Mouse (Mus musculus) forebrain, embryonic 12.5 days (tissue): ENCODE data around the gene Sesn1. TPM values are rescaled to one million over a fixed set of nuclear protein-coding genes. Genes with fewer than 3 reads are reported as not detected.

Experiments
- ATAC-seq: fragments of 200-750 bp; cut with Nextera tagmentation; 2 replicates; pipeline ENCODE4 v1.8.0; 2017; ENCODE audit warnings: moderate TSS enrichment; ENCODE audit not compliant: low FRiP score
- H3K27ac ChIP-seq: fragments of 300-500 bp; sonication (generic); 2 replicates; pipeline ENCODE4 v1.5.1; 2016; ENCODE audit warnings: mild to moderate bottlenecking
- H3K27me3 ChIP-seq: fragments of 300-500 bp; sonication (generic); 2 replicates; pipeline ENCODE4 v1.6.1; 2016; ENCODE audit warnings: mild to moderate bottlenecking
- H3K36me3 ChIP-seq: fragments of 300-500 bp; sonication (generic); replicated peaks from 2 replicates; pipeline ENCODE4 v1.6.1; 2016; ENCODE audit warnings: mild to moderate bottlenecking
- H3K4me1 ChIP-seq: fragments of 300-500 bp; sonication (generic); 2 replicates; pipeline ENCODE4 v1.6.1; 2016
- H3K4me2 ChIP-seq: fragments of 300-500 bp; sonication (generic); 2 replicates; pipeline ENCODE4 v1.6.1; 2016; ENCODE audit warnings: mild to moderate bottlenecking, moderate library complexity
- H3K4me3 ChIP-seq: fragments of 300-500 bp; sonication (generic); replicated peaks from 2 replicates; pipeline ENCODE4 v1.5.1; 2016; ENCODE audit warnings: mild to moderate bottlenecking
- H3K9ac ChIP-seq: fragments of 300-500 bp; sonication (generic); 2 replicates; pipeline ENCODE4 v1.6.1; 2016; ENCODE audit warnings: mild to moderate bottlenecking
- H3K9me3 ChIP-seq: fragments of 300-500 bp; sonication (generic); 2 replicates; pipeline ENCODE4 v1.6.1; 2016
- WGBS: fragments of 180-500 bp; shearing (Covaris S2); methylation state at CpG from one replicate; pipeline ENCODE4 v1.1.7; 2016; 5-methylcytosine and 5-hydroxymethylcytosine counted together
- polyA plus RNA-seq: library from polyadenylated mRNA; unstranded; fragments of >200 nt; fragmentation: Nextera tagmentation; extraction: Ambion mirVana; gene quantifications from 2 replicates; pipeline ENCODE4 v1.2.1, GENCODE M21; 2016

Gene Sesn1
- polyA plus RNA-seq, 1 experiment from 2014 or later = 34.0 TPM

- no peak for ATAC-seq
- Histone ChIP-seq H3K9me3 (no peaks in the 10 kb centered on the region), H3K4me2 (no peak overlapping the region)
These were observed 50.1 kb downstream of the Sesn1 start for GRCm38 (mm10) chr10:41859820-41860219.

GRCm38 (mm10) chr10:41860275-41860688 is 50.5 kb downstream of the Sesn1 start:
- no peak overlapping the region for H3K4me2 ChIP-seq
- H3K36me3 ChIP-seq = no peaks in the 10 kb centered on the region
- H3K9me3 ChIP-seq = no peaks in the 10 kb centered on the region
- no peaks in the 10 kb centered on the region for H3K4me1 ChIP-seq
- no peak for ATAC-seq
- no peaks in the 10 kb centered on the region for H3K27me3 ChIP-seq
- 86% methylated on average over 2 of the region's 2 CpGs for WGBS
- H3K27ac ChIP-seq = no peak overlapping the region
- no peak overlapping the region for H3K4me3 ChIP-seq
- no peak overlapping the region for H3K9ac ChIP-seq

More at GRCm38 (mm10) chr10:41859820-41860219, 50.1 kb downstream of the Sesn1 start:
- no peak overlapping the region for H3K4me3 ChIP-seq
- H3K9ac ChIP-seq = no peak overlapping the region
- H3K36me3 ChIP-seq = no peaks in the 10 kb centered on the region
- no peaks in the 10 kb centered on the region for H3K4me1 ChIP-seq
- no peaks in the 10 kb centered on the region for H3K27me3 ChIP-seq
- no peak overlapping the region for H3K27ac ChIP-seq

GRCm38 (mm10) chr10:41863053-41863452 is 53.3 kb downstream of the Sesn1 start:
- no peaks in the 10 kb centered on the region for H3K9me3 ChIP-seq
- WGBS = 69% methylated on average over 2 of the region's 2 CpGs
- no peak for ATAC-seq

GRCm38 (mm10) chr10:41866069-41866837 is 56.5 kb downstream of the Sesn1 start:
- Histone ChIP-seq H3K36me3 (no peaks in the 10 kb centered on the region), H3K27me3 (no peaks in the 10 kb centered on the region), H3K9ac (no peak overlapping the region), H3K4me3 (no peak overlapping the region), H3K4me1 (peaks cover 8% of the 10 kb centered on the region; the same call in 1 of the 2 replicates), H3K9me3 (no peaks in the 10 kb centered on the region), H3K27ac (0 out of 2 replicates have a peak overlapping the region, but pooled peaks have one; percentile 36), H3K4me2 (no peak overlapping the region)
- ATAC-seq = no peak
- WGBS = 77% methylated on average over 3 of the region's 3 CpGs

More at GRCm38 (mm10) chr10:41863053-41863452, 53.3 kb downstream of the Sesn1 start:
- H3K27ac ChIP-seq = no peak overlapping the region
- no peak overlapping the region for H3K4me2 ChIP-seq
- no peak overlapping the region for H3K4me3 ChIP-seq
- no peaks in the 10 kb centered on the region for H3K27me3 ChIP-seq
- no peaks in the 10 kb centered on the region for H3K36me3 ChIP-seq
- H3K4me1 ChIP-seq = peaks cover 8% of the 10 kb centered on the region; the same call in 1 of the 2 replicates
- no peak overlapping the region for H3K9ac ChIP-seq

GRCm38 (mm10) chr10:41866838-41867154 is 57.1 kb downstream of the Sesn1 start:
- Histone ChIP-seq H3K4me1 (peaks cover 8% of the 10 kb centered on the region; the same call in 1 of the 2 replicates), H3K9ac (no peak overlapping the region), H3K4me3 (no peak overlapping the region), H3K27ac (0 out of 2 replicates have a peak overlapping the region, but pooled peaks have one; percentile 36), H3K36me3 (no peaks in the 10 kb centered on the region), H3K4me2 (no peak overlapping the region), H3K9me3 (no peaks in the 10 kb centered on the region), H3K27me3 (no peaks in the 10 kb centered on the region)
- no peak for ATAC-seq

GRCm38 (mm10) chr10:41867956-41868355 is 58.2 kb downstream of the Sesn1 start:
- H3K36me3 ChIP-seq = no peaks in the 10 kb centered on the region
- no peak for ATAC-seq
- peaks cover 8% of the 10 kb centered on the region; the same call in 1 of the 2 replicates for H3K4me1 ChIP-seq
- H3K9me3 ChIP-seq = no peaks in the 10 kb centered on the region
- H3K27me3 ChIP-seq = no peaks in the 10 kb centered on the region
- H3K9ac ChIP-seq = no peak overlapping the region
- H3K4me2 ChIP-seq = no peak overlapping the region
- no peak overlapping the region for H3K27ac ChIP-seq
- H3K4me3 ChIP-seq = no peak overlapping the region
- WGBS = 81% methylated on average over 5 of the region's 5 CpGs

- H3K4me2 ChIP-seq = no peak overlapping the region
- no peak overlapping the region for H3K9ac ChIP-seq
- WGBS = 61% methylated on average over 2 of the region's 2 CpGs
- H3K36me3 ChIP-seq = no peaks in the 10 kb centered on the region
- H3K4me3 ChIP-seq = no peak overlapping the region
- H3K9me3 ChIP-seq = no peaks in the 10 kb centered on the region
- no peak for ATAC-seq
- H3K27ac ChIP-seq = no peak overlapping the region
- peaks cover 8% of the 10 kb centered on the region; the same call in 1 of the 2 replicates for H3K4me1 ChIP-seq
- H3K27me3 ChIP-seq = no peaks in the 10 kb centered on the region
These were observed 60.4 kb downstream of the Sesn1 start for GRCm38 (mm10) chr10:41870101-41870500.

GRCm38 (mm10) chr10:41871564-41871963 is 61.8 kb downstream of the Sesn1 start:
- Histone ChIP-seq H3K36me3 (no peaks in the 10 kb centered on the region), H3K27ac (no peak overlapping the region), H3K9ac (no peak overlapping the region), H3K4me2 (no peak overlapping the region), H3K27me3 (no peaks in the 10 kb centered on the region), H3K4me3 (no peak overlapping the region), H3K4me1 (peaks cover 1% of the 10 kb centered on the region; the same call in 1 of the 2 replicates), H3K9me3 (no peaks in the 10 kb centered on the region)
- ATAC-seq = no peak
- 75% methylated on average over 2 of the region's 2 CpGs for WGBS

- Histone ChIP-seq H3K27me3 (no peaks in the 10 kb centered on the region), H3K9me3 (no peaks in the 10 kb centered on the region), H3K4me1 (peaks cover 3% of the 10 kb centered on the region), H3K9ac (no peak overlapping the region), H3K4me3 (no peak overlapping the region), H3K36me3 (no peaks in the 10 kb centered on the region), H3K4me2 (no peak overlapping the region), H3K27ac (no peak overlapping the region)
- ATAC-seq = no peak
These were observed 65.9 kb downstream of the Sesn1 start for GRCm38 (mm10) chr10:41875624-41876023.

- no peak overlapping the region for H3K27ac ChIP-seq
- H3K27me3 ChIP-seq = no peaks in the 10 kb centered on the region
- no peak overlapping the region for H3K4me3 ChIP-seq
- H3K9me3 ChIP-seq = no peaks in the 10 kb centered on the region
- H3K9ac ChIP-seq = no peak overlapping the region
- peaks cover 14% of the 10 kb centered on the region for H3K4me1 ChIP-seq
- H3K4me2 ChIP-seq = no peak overlapping the region
- WGBS = 89% methylated on average over 11 of the region's 11 CpGs
- H3K36me3 ChIP-seq = no peaks in the 10 kb centered on the region
- ATAC-seq = no peak
These were observed 68.6 kb downstream of the Sesn1 start for GRCm38 (mm10) chr10:41878344-41878743.

GRCm38 (mm10) chr10:41879675-41880074 is 69.9 kb downstream of the Sesn1 start:
- 91% methylated on average over 1 of the region's 1 CpGs for WGBS
- H3K4me1 ChIP-seq = peaks cover 14% of the 10 kb centered on the region
- H3K9ac ChIP-seq = no peak overlapping the region
- no peak overlapping the region for H3K27ac ChIP-seq
- no peak for ATAC-seq
- no peaks in the 10 kb centered on the region for H3K27me3 ChIP-seq
- H3K4me3 ChIP-seq = no peak overlapping the region
- H3K36me3 ChIP-seq = no peaks in the 10 kb centered on the region
- H3K9me3 ChIP-seq = no peaks in the 10 kb centered on the region
- no peak overlapping the region for H3K4me2 ChIP-seq

GRCm38 (mm10) chr10:41880206-41880605 is 70.5 kb downstream of the Sesn1 start:
- WGBS = 51% methylated on average over 4 of the region's 4 CpGs
- H3K4me2 ChIP-seq = no peak overlapping the region
- peaks cover 14% of the 10 kb centered on the region for H3K4me1 ChIP-seq
- H3K36me3 ChIP-seq = no peaks in the 10 kb centered on the region
- no peak overlapping the region for H3K27ac ChIP-seq
- no peak overlapping the region for H3K9ac ChIP-seq
- H3K9me3 ChIP-seq = no peaks in the 10 kb centered on the region
- H3K27me3 ChIP-seq = no peaks in the 10 kb centered on the region
- ATAC-seq = no peak
- no peak overlapping the region for H3K4me3 ChIP-seq

GRCm38 (mm10) chr10:41880777-41881176 is 71.0 kb downstream of the Sesn1 start:
- H3K27ac ChIP-seq = no peak overlapping the region
- 9% methylated on average over 1 of the region's 1 CpGs for WGBS
- no peaks in the 10 kb centered on the region for H3K27me3 ChIP-seq
- H3K4me3 ChIP-seq = no peak overlapping the region
- H3K4me2 ChIP-seq = no peak overlapping the region
- H3K36me3 ChIP-seq = no peaks in the 10 kb centered on the region
- H3K9me3 ChIP-seq = no peaks in the 10 kb centered on the region
- H3K4me1 ChIP-seq = peaks cover 14% of the 10 kb centered on the region
- ATAC-seq = no peak
- H3K9ac ChIP-seq = no peak overlapping the region
